Comparison of ENCODE assay signal across 8 mouse cellular contexts in genomic region chr13:51846868-51847793, GRCm38 (mm10). TPM values are rescaled to one million over a fixed set of nuclear protein-coding genes. Genes with fewer than 3 reads are reported as not detected.
DNase-seq lines count a peak whose midpoint lies in the region; ATAC-seq and TF ChIP-seq lines count a peak whose summit lies in the region.

No protein-coding gene starts in this region.

- peak overlapping the region; percentile 80 for H3K4me3 ChIP-seq in cortical plate, adult 2 months (ENCODE audit: insufficient read depth, low read length)
- H3K4me3 ChIP-seq in intestine, embryonic 15.5 days (replicated peaks) = peak overlapping the region; percentile 65
- peak overlapping the region; percentile 62 for H3K4me3 ChIP-seq in midbrain, embryonic 10.5 days

- WGBS in intestine, embryonic 15.5 days = under 1% methylated on average over 63 of the region's 63 CpGs
- under 1% methylated on average over 63 of the region's 63 CpGs for WGBS in midbrain, embryonic 10.5 days

- no peaks in the 10 kb centered on the region for H3K36me3 ChIP-seq in intestine, embryonic 15.5 days
- peaks cover 7% of the 10 kb centered on the region; the same call in 1 of the 2 replicates for H3K36me3 ChIP-seq in midbrain, embryonic 10.5 days

- ATAC-seq in intestine, embryonic 15.5 days = peak; percentile 14
- ATAC-seq in activated CD4-positive, CD25-positive, alpha-beta regulatory T cell, adult 4 months = no peak

- no peak for TF ChIP-seq CTCF in cortical plate, adult 2 months (IDR thresholded peaks at IDR 0.05; ENCODE audit: extremely low read depth, insufficient read depth, low read length)

- peak overlapping the region; percentile 97 for H3K4me2 ChIP-seq in intestine, embryonic 15.5 days (replicated peaks)

- H3K9ac ChIP-seq in intestine, embryonic 15.5 days = peak overlapping the region; percentile 68

- H3K27ac ChIP-seq in cortical plate, adult 2 months (ENCODE audit: insufficient read depth, low read length) = peak overlapping the region; percentile 96
- peak overlapping the region; percentile 84 for H3K27ac ChIP-seq in intestine, embryonic 15.5 days
- peak overlapping the region; percentile 91 for H3K27ac ChIP-seq in midbrain, embryonic 10.5 days (replicated peaks)

- H3K9me3 ChIP-seq in intestine, embryonic 15.5 days = no peaks in the 10 kb centered on the region
- no peaks in the 10 kb centered on the region for H3K9me3 ChIP-seq in midbrain, embryonic 10.5 days (replicated peaks)

- H3K4me1 ChIP-seq in cortical plate, adult 2 months (ENCODE audit: control insufficient read depth, insufficient read depth, low read length) = 0 out of 2 replicates have a peak, but pooled peaks cover 2% of the 10 kb centered on the region
- H3K4me1 ChIP-seq in intestine, embryonic 15.5 days (replicated peaks) = peaks cover 36% of the 10 kb centered on the region
- H3K4me1 ChIP-seq in midbrain, embryonic 10.5 days = peaks cover 93% of the 10 kb centered on the region

- no peak for TF ChIP-seq POLR2A in cortical plate, adult 2 months (IDR thresholded peaks at IDR 0.05; ENCODE audit: extremely low read depth, insufficient read depth, low read length)

- H3K27me3 ChIP-seq in intestine, embryonic 15.5 days (replicated peaks) = peaks cover 5% of the 10 kb centered on the region; the same call in 1 of the 2 replicates
- H3K27me3 ChIP-seq in midbrain, embryonic 10.5 days (ENCODE audit: low read depth, poor library complexity, severe bottlenecking) = peaks cover 77% of the 10 kb centered on the region

- DNase-seq in adipocyte (ENCODE audit: low spot score) = peak; percentile 73
- DNase-seq in gastrocnemius, postnatal 14 days = peak; percentile 84
- DNase-seq in left cerebral cortex, postnatal 36 days (ENCODE audit: low spot score in 2 of 2) = peak; percentile 73 to 74
- peak; percentile 64 for DNase-seq in midbrain, embryonic 10.5 days (ENCODE audit: low spot score)
- peak; percentile 78 for DNase-seq in skeletal muscle tissue, adult 2 months (ENCODE audit: low read depth, low spot score)

- intact Hi-C loops in gastrocnemius, postnatal 14 days (cut with DNase I; ENCODE audit: low total_unique reads) = loop anchor here (5.0 to 10.0 kb wide), 2 partner anchors 55 to 178 kb away; no protein-coding TSS in a partner anchor
- intact Hi-C loops in left cerebral cortex, postnatal 36 days (cut with DNase I) = loop anchor here (2.0 to 5.0 kb wide), 4 partner anchors 85 to 245 kb away; no protein-coding TSS in a partner anchor

RNA-seq across cellular contexts. Expression of gene Gadd45g, which starts 0.7 kb away (rescaled TPM):
- polyA plus RNA-seq in cortical plate, adult 2 months (2012; rRNA removed) = 38.0 and 41.9 TPM in 2 replicates
- total RNA-seq in gastrocnemius, postnatal 14 days (2021) = 10 to 100 TPM; 10.1 to 33.9 TPM
- 35.4 and 36.3 TPM in 2 replicates for polyA plus RNA-seq in intestine, embryonic 15.5 days (2015; fragmentation: Nextera tagmentation; extraction: Ambion mirVana)
- total RNA-seq in left cerebral cortex, postnatal 36 days (2021) = 10 to 100 TPM; 11.0 to 24.6 TPM
- polyA plus RNA-seq in midbrain, embryonic 10.5 days (2016; fragmentation: Nextera tagmentation; extraction: Ambion mirVana) = 192 and 243 TPM in 2 replicates
- polyA plus RNA-seq in activated CD4-positive, CD25-positive, alpha-beta regulatory T cell, adult 4 months (2017; shearing (Covaris generic)) = 10 to 100 TPM; 19.4 to 27.4 TPM

RNA-seq across cellular contexts. Expression of gene Sema4d, which starts 53.6 kb away (rescaled TPM):
- 88.7 and 99.9 TPM in 2 replicates for polyA plus RNA-seq in cortical plate, adult 2 months (2012; rRNA removed)
- total RNA-seq in gastrocnemius, postnatal 14 days (2021) = 100 to 1,000 TPM; 126 to 130 TPM
- polyA plus RNA-seq in intestine, embryonic 15.5 days (2015; fragmentation: Nextera tagmentation; extraction: Ambion mirVana) = 6.2 and 7.0 TPM in 2 replicates
- total RNA-seq in left cerebral cortex, postnatal 36 days (2021) = 10 to 100 TPM; 91.0 to 94.2 TPM
- polyA plus RNA-seq in midbrain, embryonic 10.5 days (2016; fragmentation: Nextera tagmentation; extraction: Ambion mirVana) = 5.6 and 5.9 TPM in 2 replicates
- polyA plus RNA-seq in activated CD4-positive, CD25-positive, alpha-beta regulatory T cell, adult 4 months (2017; shearing (Covaris generic)) = 100 to 1,000 TPM; 127 to 150 TPM

Comparison
In these comparisons a context has a peak if more than half of its experiments do, and no peak if none do; other contexts are left out.
1. RNA of gene Sema4d, which starts 53.6 kb away (polyA plus RNA-seq): 127 to 150 TPM in activated CD4-positive, CD25-positive, alpha-beta regulatory T cell, adult 4 months and 88.7 to 99.9 TPM in cortical plate, adult 2 months; 6.2 to 7.0 TPM in intestine, embryonic 15.5 days and 5.6 to 5.9 TPM in midbrain, embryonic 10.5 days; every median in the first group is over 10 times any median in the second.
2. Peak in every context shown above with its lines, with median percentiles within 50 percentile points of each other: DNase-seq, H3K27ac ChIP-seq and H3K4me3 ChIP-seq.